Mouse (Mus musculus) MEL (cell line): ENCODE results near the gene Vps29. TPM values are rescaled to one million over a fixed set of nuclear protein-coding genes. Genes with fewer than 3 reads are reported as not detected.

ENCODE experiments used
- DNase-seq: peaks from one replicate; pipeline ENCODE4 v3.0.0; 2011; ENCODE audit warnings: low read depth, low spot score
- H3K27ac ChIP-seq: 2 replicates; pipeline ENCODE4 v1.5.1; 2012; ENCODE audit warnings: low read depth, mild to moderate bottlenecking, control low read depth, low read length, moderate library complexity; ENCODE audit not compliant: control insufficient read depth
- H3K27me3 ChIP-seq, 2 experiments: fragments of 150-350 bp in 1 of 2; sonication (generic) in 1 of 2; 2 replicates each; pipeline ENCODE4 v1.6.1; 2012; ENCODE audit warnings: low read length in 2 of 2, mild to moderate bottlenecking in 2 of 2, improper control_type of control experiment in 1 of 2, moderate library complexity in 1 of 2; ENCODE audit not compliant: insufficient read depth in 2 of 2, control insufficient read depth in 1 of 2
- H3K36me3 ChIP-seq, 2 experiments: 2 replicates each; pipeline ENCODE4 v1.6.1; 2012 to 2014; ENCODE audit warnings: low read length in 2 of 2, improper control_type of control experiment in 1 of 2, inconsistent platforms in 1 of 2, mild to moderate bottlenecking in 1 of 2; ENCODE audit not compliant: insufficient read depth in 2 of 2, control insufficient read depth in 1 of 2
- H3K4me1 ChIP-seq, 2 experiments: fragments of 150-350 bp in 1 of 2; sonication (generic) in 1 of 2; 2 replicates each; pipeline ENCODE4 v1.6.1; 2012; ENCODE audit warnings: low read length in 2 of 2, improper control_type of control experiment in 1 of 2, mild to moderate bottlenecking in 1 of 2; ENCODE audit not compliant: insufficient read depth in 2 of 2, control insufficient read depth in 1 of 2
- H3K4me3 ChIP-seq, 2 experiments: fragments of 150-350 bp in 1 of 2; sonication (generic) in 1 of 2; 2 replicates each; pipeline ENCODE4 v1.5.1; 2012; ENCODE audit warnings: low read depth in 2 of 2, low read length in 2 of 2, mild to moderate bottlenecking in 2 of 2, moderate library complexity in 2 of 2, control low read depth in 1 of 2, improper control_type of control experiment in 1 of 2; ENCODE audit not compliant: control insufficient read depth in 1 of 2, insufficient read depth in 1 of 2
- H3K79me2 ChIP-seq: 2 replicates; pipeline ENCODE4 v1.6.1; 2012; ENCODE audit warnings: mild to moderate bottlenecking, low read length, moderate library complexity; ENCODE audit not compliant: control insufficient read depth, poor library complexity, insufficient read depth
- H3K9ac ChIP-seq: 2 replicates; pipeline ENCODE4 v1.6.1; 2012; ENCODE audit warnings: low read depth, mild to moderate bottlenecking, control low read depth, low read length, moderate library complexity; ENCODE audit not compliant: control insufficient read depth, poor library complexity, severe bottlenecking
- H3K9me3 ChIP-seq: fragments of 150-350 bp; sonication (generic); replicated peaks from 2 replicates; pipeline ENCODE4 v1.6.1; 2012; ENCODE audit warnings: mild to moderate bottlenecking, low read length, improper control_type of control experiment, moderate library complexity; ENCODE audit not compliant: insufficient read depth
- CHD1 ChIP-seq: IDR thresholded peaks from 2 replicates; pipeline ENCODE4 v1.6.1; 2012; ENCODE audit warnings: low read depth, mild to moderate bottlenecking, inconsistent platforms, low read length, improper control_type of control experiment
- CHD2 ChIP-seq: IDR thresholded peaks from 2 replicates; pipeline ENCODE4 v1.6.1; 2011; ENCODE audit warnings: low read length, improper control_type of control experiment
- CTCF ChIP-seq, 3 experiments: IDR thresholded peaks in 2 of 3; conservative IDR thresholded peaks in 1 of 3; 2 replicates each; pipeline ENCODE4 v1.5.1; 2011 to 2012; ENCODE audit warnings: low read length in 3 of 3, low read depth in 2 of 3, mild to moderate bottlenecking in 2 of 3, improper control_type of control experiment in 1 of 3, inconsistent platforms in 1 of 3, mixed read lengths in 1 of 3, moderate library complexity in 1 of 3; ENCODE audit not compliant: control insufficient read depth in 1 of 3, insufficient read depth in 1 of 3, poor library complexity in 1 of 3, severe bottlenecking in 1 of 3
- E2F4 ChIP-seq: IDR thresholded peaks from 2 replicates; pipeline ENCODE4 v1.6.1; 2011; ENCODE audit warnings: low read depth, low read length, improper control_type of control experiment, borderline replicate concordance
- ETS1 ChIP-seq: IDR thresholded peaks from 2 replicates; pipeline ENCODE4 v1.6.1; 2012; ENCODE audit warnings: low read depth, mild to moderate bottlenecking, inconsistent platforms, low read length, improper control_type of control experiment, moderate library complexity
- KAT2A ChIP-seq: conservative IDR thresholded peaks from 2 replicates; pipeline ENCODE4 v1.6.1; 2012; ENCODE audit warnings: low read depth, low read length, improper control_type of control experiment, inconsistent platforms
- MAFK ChIP-seq: IDR thresholded peaks from 2 replicates; pipeline ENCODE4 v1.6.1; 2011; ENCODE audit warnings: low read depth, mild to moderate bottlenecking, low read length, improper control_type of control experiment, borderline replicate concordance
- MAX ChIP-seq: IDR thresholded peaks from 2 replicates; pipeline ENCODE4 v1.6.1; 2011; ENCODE audit warnings: low read length, improper control_type of control experiment
- MYB ChIP-seq: IDR thresholded peaks from 2 replicates; pipeline ENCODE4 v1.6.1; 2011; ENCODE audit warnings: mild to moderate bottlenecking, low read depth, low read length, improper control_type of control experiment
- MYC ChIP-seq: IDR thresholded peaks from 2 replicates; pipeline ENCODE4 v1.6.1; 2011; ENCODE audit warnings: low read depth, mild to moderate bottlenecking, low read length, improper control_type of control experiment, moderate library complexity
- NRF1 ChIP-seq: IDR thresholded peaks from 2 replicates; pipeline ENCODE4 v1.6.1; 2014; ENCODE audit warnings: low read depth, mild to moderate bottlenecking, inconsistent platforms, low read length, improper control_type of control experiment, moderate library complexity; ENCODE audit not compliant: poor library complexity, insufficient read depth, severe bottlenecking
- POLR2AphosphoS5 ChIP-seq: IDR thresholded peaks from 2 replicates; pipeline ENCODE4 v1.6.1; 2012; ENCODE audit warnings: low read depth, borderline replicate concordance, mild to moderate bottlenecking, inconsistent platforms, low read length, moderate library complexity, mixed read lengths
- RAD21 ChIP-seq: IDR thresholded peaks from 2 replicates; pipeline ENCODE4 v1.6.1; 2011; ENCODE audit warnings: mild to moderate bottlenecking, low read depth, low read length, improper control_type of control experiment
- RCOR1 ChIP-seq: IDR thresholded peaks from 2 replicates; pipeline ENCODE4 v1.6.1; 2012; ENCODE audit warnings: low read depth, mild to moderate bottlenecking, inconsistent platforms, low read length, improper control_type of control experiment
- SIN3A ChIP-seq: IDR thresholded peaks from 2 replicates; pipeline ENCODE4 v1.6.1; 2012; ENCODE audit warnings: low read length, improper control_type of control experiment, inconsistent platforms
- SMC3 ChIP-seq: IDR thresholded peaks from 2 replicates; pipeline ENCODE4 v1.6.1; 2011; ENCODE audit warnings: low read depth, low read length, improper control_type of control experiment
- TAL1 ChIP-seq: IDR thresholded peaks from 2 replicates; pipeline ENCODE4 v1.6.1; 2012; ENCODE audit warnings: mild to moderate bottlenecking, inconsistent platforms, low read length, moderate library complexity, mixed read lengths
- TBP ChIP-seq: IDR thresholded peaks from 2 replicates; pipeline ENCODE4 v1.8.0; 2011; ENCODE audit warnings: low read depth, low read length, improper control_type of control experiment
- UBTF ChIP-seq: IDR thresholded peaks from 2 replicates; pipeline ENCODE4 v1.6.1; 2012; ENCODE audit warnings: low read depth, mild to moderate bottlenecking, inconsistent platforms, low read length, improper control_type of control experiment, moderate library complexity, borderline replicate concordance; ENCODE audit not compliant: insufficient read depth
- USF1 ChIP-seq: IDR thresholded peaks from 2 replicates; pipeline ENCODE4 v1.6.1; 2014; ENCODE audit warnings: low read depth, mild to moderate bottlenecking, inconsistent platforms, low read length, improper control_type of control experiment, moderate library complexity
- ZC3H11A ChIP-seq: IDR thresholded peaks from 2 replicates; pipeline ENCODE4 v1.6.1; 2012; ENCODE audit warnings: low read depth, mild to moderate bottlenecking, inconsistent platforms, low read length, improper control_type of control experiment
- ZKSCAN1 ChIP-seq: IDR thresholded peaks from 2 replicates; pipeline ENCODE4 v1.6.1; 2012; ENCODE audit warnings: low read depth, mild to moderate bottlenecking, inconsistent platforms, low read length, improper control_type of control experiment, moderate library complexity
- ZMIZ1 ChIP-seq: IDR thresholded peaks from 2 replicates; pipeline ENCODE4 v1.6.1; 2012; ENCODE audit warnings: low read depth, mild to moderate bottlenecking, inconsistent platforms, low read length, improper control_type of control experiment, moderate library complexity
- polyA plus RNA-seq, 2 experiments: library from polyadenylated mRNA; stranded (reverse) in 1 of 2; unstranded in 1 of 2; fragments of >175 nt in 1 of 2; fragments of >200 nt in 1 of 2; gene quantifications; 2 replicates each; pipeline versions ENCODE4 v1.2.1 to v1.2.4; 2012; ENCODE audit warnings: low replicate concordance in 2 of 2, low read depth in 1 of 2; ENCODE audit not compliant: insufficient read length in 2 of 2, insufficient read depth in 1 of 2, missing spikeins in 1 of 2
- total RNA-seq: library from RNA; depleted of rRNA; stranded (reverse); fragments of 300-350 nt; gene quantifications from 2 replicates; pipeline ENCODE4 v1.2.3, GENCODE M21; 2012

Vps29 gene
- total and polyA plus RNA-seq, 3 experiments, result 92.1 to 424 (median 101) TPM

DNA sequence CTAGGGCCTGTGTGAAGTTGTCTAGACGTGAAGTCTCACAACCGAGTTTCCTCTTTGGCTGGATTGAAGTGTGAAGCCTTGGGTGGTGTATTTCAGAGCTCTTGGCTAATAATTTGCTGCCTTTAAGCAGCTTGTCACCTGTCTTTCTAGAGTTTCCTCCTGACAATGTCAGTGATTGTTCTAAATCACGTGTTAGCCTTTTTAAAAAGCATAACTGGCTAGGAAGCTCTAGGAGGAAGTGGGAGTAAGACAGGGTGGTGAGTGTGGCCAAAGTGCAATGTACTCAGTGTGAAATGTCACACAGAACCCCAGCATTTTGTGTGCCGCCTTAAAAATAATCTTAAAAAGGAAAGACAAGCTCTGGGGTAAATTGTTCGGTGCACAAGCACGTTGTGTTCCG lies 10.4 kb upstream of the Vps29 start:
- TF ChIP-seq TBP (no peak), ETS1 (no peak), NRF1 (no peak), CTCF (IDR thresholded peaks at IDR 0.05 in 2 of 3, conservative IDR thresholded peaks at IDR 0.05 in 1 of 3; ENCODE audit: control insufficient read depth in 1 of 3, insufficient read depth in 1 of 3, low read depth in 2 of 3, low read length in 3 of 3, poor library complexity in 1 of 3, severe bottlenecking in 1 of 3) (no peak), ZC3H11A (no peak), E2F4 (no peak), CHD1 (no peak), USF1 (no peak), RCOR1 (no peak), MAFK (no peak), CHD2 (no peak), ZKSCAN1 (no peak), KAT2A (no peak), TAL1 (no peak), MAX (no peak), UBTF (no peak), RAD21 (no peak)
- no peaks in the 10 kb centered on the region for H3K27me3 ChIP-seq
- H3K27ac ChIP-seq, result no peak overlapping the region
- H3K4me3 ChIP-seq, result no peak overlapping the region
- DNase-seq, result no peak
- H3K9ac ChIP-seq, result no peak overlapping the region
- peaks cover 10 to 11% of the 10 kb centered on the region in 2 experiments for H3K4me1 ChIP-seq
- H3K9me3 ChIP-seq, result no peaks in the 10 kb centered on the region
- H3K79me2 ChIP-seq, result no peaks in the 10 kb centered on the region
- peaks cover 0 to 9% of the 10 kb centered on the region in 2 experiments; a peak in 2 of 4 replicates for H3K36me3 ChIP-seq

DNA sequence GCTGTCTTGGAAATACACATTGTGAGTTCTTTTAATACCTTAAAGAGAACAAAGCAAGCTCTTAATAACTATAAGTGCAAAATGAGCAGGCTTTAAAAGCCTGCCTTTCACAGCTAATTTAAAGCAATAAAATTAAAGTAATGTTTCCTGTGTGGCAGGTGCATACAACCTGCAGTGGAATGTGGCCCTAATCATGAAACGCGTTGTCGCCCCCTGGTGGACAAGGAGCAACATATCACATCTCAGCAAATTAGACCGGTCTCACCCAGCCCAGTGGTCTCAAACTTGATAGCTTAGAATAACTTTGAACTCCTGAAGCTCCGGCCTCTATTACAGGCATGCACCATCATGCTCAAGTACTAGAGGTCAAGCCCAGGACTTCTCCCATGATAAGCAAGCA lies 9.9 kb upstream of the Vps29 start:
- Histone ChIP-seq H3K4me3 (no peak overlapping the region), H3K27ac (no peak overlapping the region), H3K9me3 (no peaks in the 10 kb centered on the region), H3K4me1 (peaks cover 10 to 11% of the 10 kb centered on the region in 2 experiments), H3K27me3 (no peaks in the 10 kb centered on the region), H3K36me3 (peaks cover 0 to 9% of the 10 kb centered on the region in 2 experiments; a peak in 2 of 4 replicates), H3K9ac (no peak overlapping the region), H3K79me2 (no peaks in the 10 kb centered on the region)
- TF ChIP-seq UBTF (no peak), MYC (0 out of 2 replicates have a peak, but pooled peaks have one; percentile 26), SIN3A (0 out of 2 replicates have a peak, but pooled peaks have one; percentile 39), RAD21 (peak; percentile 79), SMC3 (peak; percentile 92), MYB (no peak), POLR2AphosphoS5 (no peak), ZC3H11A (peak; percentile 78), ZMIZ1 (no peak), CTCF (IDR thresholded peaks at IDR 0.05 in 2 of 3, conservative IDR thresholded peaks at IDR 0.05 in 1 of 3; ENCODE audit: control insufficient read depth in 1 of 3, insufficient read depth in 1 of 3, low read depth in 2 of 3, low read length in 3 of 3, poor library complexity in 1 of 3, severe bottlenecking in 1 of 3) (peak; percentile 73 to 92 (median 89))
- DNase-seq, result peak; percentile 80
